Mouse (Mus musculus): ENCODE measurements around the gene Larp7.

Gene Larp7

GRCm38 (mm10) chr3:127511786-127512746 is 41.1 kb downstream of the Larp7 start:
- no peak for DNase-seq (ENCODE audit: low spot score in 2 of 2)

DNA sequence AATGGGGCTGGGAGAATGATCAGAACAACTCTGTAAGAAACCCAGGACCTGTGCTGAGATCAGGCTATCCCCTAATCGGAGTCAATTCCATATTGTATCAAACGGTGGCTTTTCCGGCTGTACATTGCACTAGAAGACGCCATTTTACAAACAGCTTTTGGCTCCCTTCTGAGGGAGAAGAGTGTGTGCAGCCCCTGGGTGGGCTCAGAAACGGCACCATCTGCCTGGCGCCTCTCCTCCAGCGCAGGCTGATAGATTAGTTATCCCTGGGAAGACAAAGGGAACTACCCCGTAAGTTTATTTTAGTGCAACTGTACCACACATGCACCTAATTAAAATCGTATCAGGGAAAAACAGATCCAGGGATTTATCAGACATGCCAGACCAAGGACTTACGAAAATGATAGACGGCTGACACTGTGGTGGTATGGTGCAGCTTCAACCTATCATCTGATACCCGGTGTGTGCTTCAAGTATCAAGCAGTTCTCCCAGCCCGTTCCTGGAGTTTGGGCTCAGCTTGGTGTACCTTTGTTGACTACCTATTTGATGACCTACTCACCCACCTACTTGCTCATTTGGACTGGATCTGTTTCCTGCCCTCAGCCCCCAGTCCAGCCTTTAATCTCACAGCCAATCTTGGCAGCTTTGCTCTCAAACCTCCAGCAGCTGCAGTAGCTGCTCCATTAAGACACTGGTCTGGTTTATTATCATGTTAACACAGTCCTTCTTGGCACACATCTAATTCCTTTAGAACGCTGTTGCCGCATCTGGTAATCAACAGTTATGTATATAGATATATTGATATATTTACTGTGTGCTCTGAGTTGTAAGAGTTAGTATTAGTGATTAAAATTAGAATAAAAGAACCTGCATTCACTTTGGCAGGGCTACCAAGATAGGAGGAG is 45.0 kb downstream of the Larp7 start:
- no peak for DNase-seq (ENCODE audit: low spot score in 2 of 2)

- no peak for DNase-seq (ENCODE audit: low spot score in 2 of 2)
Measured at GRCm38 (mm10) chr3:127498742-127499400, 54.3 kb downstream of the Larp7 start, which contains the start of gene Ank2. Gene Ank2 (minus strand): TSS chr3:127499350.

- no peak for DNase-seq (ENCODE audit: low spot score in 2 of 2)
Measured at GRCm38 (mm10) chr3:127498197-127498741, 54.9 kb downstream of the Larp7 start.

GRCm38 (mm10) chr3:127492663-127493062 is 60.5 kb downstream of the Larp7 start:
- no peak for DNase-seq (ENCODE audit: low spot score in 2 of 2)

DNA sequence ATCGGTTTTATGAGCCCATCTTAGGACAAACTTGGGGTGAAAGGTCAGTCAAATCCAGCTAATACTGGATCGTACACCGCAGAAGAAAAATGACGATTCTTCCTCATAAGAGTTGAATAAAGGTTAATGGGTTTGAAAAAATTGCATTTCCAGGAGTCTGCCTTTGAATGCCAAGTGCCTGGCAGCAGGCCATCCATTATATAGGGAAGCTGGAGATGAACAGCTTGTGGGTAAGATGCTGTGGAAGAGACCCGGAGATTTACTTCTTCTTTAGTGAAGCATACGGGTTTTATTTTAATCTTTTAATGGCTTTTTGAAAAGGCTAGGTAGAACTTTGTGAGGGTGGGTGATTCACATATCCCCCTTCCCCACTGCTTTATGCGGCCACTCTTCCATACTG is 65.8 kb downstream of the Larp7 start:
- no peak for DNase-seq (ENCODE audit: low spot score in 2 of 2)
